Mouse (Mus musculus) forebrain, embryonic 15.5 days (tissue): Measurements from ENCODE around the gene Dnah11. TPM values are rescaled to one million over a fixed set of nuclear protein-coding genes. Genes with fewer than 3 reads are reported as not detected.

Experiments
- ATAC-seq: fragments of 200-750 bp; cut with Nextera tagmentation; replicated peaks from 2 replicates; pipeline ENCODE4 v1.8.0; 2017; ENCODE audit warnings: mild to moderate bottlenecking, moderate TSS enrichment, moderate library complexity
- H3K27ac ChIP-seq: fragments of 300-500 bp; sonication (generic); replicated peaks from 2 replicates; pipeline ENCODE4 v1.5.1; 2015; ENCODE audit warnings: mild to moderate bottlenecking, inconsistent platforms
- H3K27me3 ChIP-seq: fragments of 300-500 bp; sonication (generic); 2 replicates; pipeline ENCODE4 v1.6.1; 2015; ENCODE audit warnings: inconsistent platforms
- H3K36me3 ChIP-seq: fragments of 300-500 bp; sonication (generic); 2 replicates; pipeline ENCODE4 v1.6.1; 2015; ENCODE audit warnings: mild to moderate bottlenecking, inconsistent platforms
- H3K4me1 ChIP-seq: fragments of 300-500 bp; sonication (generic); 2 replicates; pipeline ENCODE4 v1.6.1; 2015; ENCODE audit warnings: inconsistent platforms
- H3K4me2 ChIP-seq: fragments of 300-500 bp; sonication (generic); replicated peaks from 2 replicates; pipeline ENCODE4 v1.6.1; 2015; ENCODE audit warnings: mild to moderate bottlenecking, inconsistent platforms
- H3K4me3 ChIP-seq: fragments of 300-500 bp; sonication (generic); 2 replicates; pipeline ENCODE4 v1.5.1; 2015; ENCODE audit warnings: mild to moderate bottlenecking, inconsistent platforms
- H3K9ac ChIP-seq: fragments of 300-500 bp; sonication (generic); replicated peaks from 2 replicates; pipeline ENCODE4 v1.6.1; 2015; ENCODE audit warnings: mild to moderate bottlenecking, inconsistent platforms
- H3K9me3 ChIP-seq: fragments of 300-500 bp; sonication (generic); 2 replicates; pipeline ENCODE4 v1.6.1; 2016; ENCODE audit warnings: inconsistent platforms
- WGBS: fragments of 180-500 bp; shearing (Covaris S2); methylation state at CpG from one replicate; pipeline ENCODE4 v1.1.7; 2015; ENCODE audit warnings: mixed read lengths; 5-methylcytosine and 5-hydroxymethylcytosine counted together
- polyA plus RNA-seq: library from polyadenylated mRNA; unstranded; fragments of >200 nt; fragmentation: Nextera tagmentation; extraction: Ambion mirVana; gene quantifications from 2 replicates; pipeline ENCODE4 v1.2.1, GENCODE M21; 2015

Dnah11 gene
- polyA plus RNA-seq, 1 experiment from 2014 or later, result 0.46 TPM

DNA sequence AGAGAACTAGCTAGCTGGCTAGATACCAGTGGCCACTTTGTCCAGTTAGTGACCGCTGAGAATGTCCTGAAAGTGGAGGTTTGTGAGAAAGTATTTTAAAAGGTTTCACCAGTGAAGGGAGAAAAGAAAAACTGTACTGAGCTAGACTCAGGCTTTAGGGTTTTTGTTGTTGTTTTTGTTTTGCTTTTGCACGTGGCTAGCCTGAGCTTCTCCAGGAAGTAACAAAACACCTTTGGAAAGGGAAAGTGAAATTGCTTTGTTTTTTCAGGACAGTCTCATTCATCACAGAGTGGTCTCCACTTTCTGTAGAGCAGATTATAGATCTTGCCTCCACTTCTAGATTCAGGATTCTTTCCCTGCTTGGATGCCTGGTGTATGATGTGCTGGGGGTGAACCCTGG lies 353.9 kb downstream of the Dnah11 start:
- Histone ChIP-seq H3K9me3 (no peaks in the 10 kb centered on the region), H3K4me3 (peak overlapping the region; percentile 3; the same call in 1 of the 2 replicates), H3K36me3 (no peaks in the 10 kb centered on the region), H3K9ac (no peak overlapping the region), H3K4me1 (peaks cover 4% of the 10 kb centered on the region), H3K27ac (no peak overlapping the region), H3K4me2 (peak overlapping the region; percentile 100), H3K27me3 (0 out of 2 replicates have a peak, but pooled peaks cover 6% of the 10 kb centered on the region)
- 12% methylated on average over 2 of the region's 2 CpGs for WGBS
- no peak for ATAC-seq

DNA sequence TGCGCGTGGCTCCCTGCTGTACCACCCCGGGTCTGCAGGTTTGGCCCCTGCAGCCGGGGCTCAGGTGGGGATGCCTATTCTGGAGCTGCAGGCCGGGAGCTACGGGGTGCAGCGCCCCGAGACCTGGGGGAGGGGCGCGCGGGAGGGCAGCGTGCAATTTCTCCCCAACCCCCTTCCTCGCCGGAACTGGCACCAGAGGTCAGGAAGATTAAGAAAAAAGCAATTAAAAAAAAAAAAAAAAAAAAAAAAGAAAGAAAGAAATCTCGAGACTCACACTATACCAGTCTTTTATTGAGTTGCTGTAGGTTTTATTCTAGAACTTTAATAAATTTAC lies 354.8 kb downstream of the Dnah11 start:
- H3K4me2 ChIP-seq, result peak overlapping the region; percentile 100
- 0 out of 2 replicates have a peak, but pooled peaks cover 6% of the 10 kb centered on the region for H3K27me3 ChIP-seq
- H3K36me3 ChIP-seq, result no peaks in the 10 kb centered on the region
- ATAC-seq, result no peak
- H3K4me1 ChIP-seq, result peaks cover 4% of the 10 kb centered on the region
- peak overlapping the region; percentile 72 for H3K4me3 ChIP-seq
- H3K9me3 ChIP-seq, result no peaks in the 10 kb centered on the region
- 0% methylated on average over 15 of the region's 15 CpGs for WGBS
- peak overlapping the region; percentile 80 for H3K9ac ChIP-seq
- H3K27ac ChIP-seq, result no peak overlapping the region

DNA sequence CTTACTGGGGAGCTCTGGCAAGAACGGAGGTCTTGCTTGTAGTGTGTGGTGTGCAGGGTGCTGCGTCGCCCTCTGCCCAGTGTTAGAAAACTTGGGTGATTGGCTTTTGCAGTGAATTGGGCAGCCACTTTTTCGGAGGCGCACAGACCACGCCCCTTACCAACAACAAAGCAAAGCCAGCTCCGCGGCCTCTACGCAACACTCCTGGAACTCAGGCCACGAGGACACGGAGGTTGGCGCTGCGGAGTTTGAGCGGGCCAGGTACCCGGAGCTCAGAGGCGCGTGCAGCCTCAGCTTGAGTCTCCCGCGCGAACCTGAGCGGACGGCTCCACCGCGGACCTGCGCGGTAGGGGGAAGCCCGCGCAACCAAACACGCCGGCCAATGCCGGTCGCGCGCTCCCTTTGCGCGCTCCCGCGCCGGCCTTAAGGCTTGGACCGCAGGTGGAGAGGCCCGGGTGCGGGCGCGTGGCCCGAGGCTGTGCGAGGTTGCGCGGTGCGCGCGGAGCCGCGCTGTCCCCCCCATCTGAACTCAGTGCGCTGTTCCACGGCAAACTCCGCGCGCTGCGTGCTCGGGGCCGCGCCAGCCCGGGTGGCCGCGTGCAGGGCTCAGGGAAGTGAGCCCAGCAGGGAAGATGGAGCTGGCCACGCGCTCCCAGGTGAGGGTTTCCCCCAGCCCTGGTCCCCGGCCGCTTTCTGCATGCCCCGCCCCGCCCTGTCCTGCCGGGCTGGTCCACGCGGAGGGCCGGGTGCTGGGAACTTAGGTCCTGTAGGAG lies 355.4 kb downstream of the Dnah11 start:
- Histone ChIP-seq H3K4me3 (peak overlapping the region; percentile 72), H3K4me2 (peak overlapping the region; percentile 100), H3K9me3 (no peaks in the 10 kb centered on the region), H3K36me3 (no peaks in the 10 kb centered on the region), H3K27me3 (0 out of 2 replicates have a peak, but pooled peaks cover 6% of the 10 kb centered on the region), H3K27ac (0 out of 2 replicates have a peak overlapping the region, but pooled peaks have one; percentile 34), H3K9ac (peak overlapping the region; percentile 80), H3K4me1 (peaks cover 4% of the 10 kb centered on the region)
- WGBS, result under 1% methylated on average over 73 of the region's 75 CpGs
- ATAC-seq, result peak; percentile 97

DNA sequence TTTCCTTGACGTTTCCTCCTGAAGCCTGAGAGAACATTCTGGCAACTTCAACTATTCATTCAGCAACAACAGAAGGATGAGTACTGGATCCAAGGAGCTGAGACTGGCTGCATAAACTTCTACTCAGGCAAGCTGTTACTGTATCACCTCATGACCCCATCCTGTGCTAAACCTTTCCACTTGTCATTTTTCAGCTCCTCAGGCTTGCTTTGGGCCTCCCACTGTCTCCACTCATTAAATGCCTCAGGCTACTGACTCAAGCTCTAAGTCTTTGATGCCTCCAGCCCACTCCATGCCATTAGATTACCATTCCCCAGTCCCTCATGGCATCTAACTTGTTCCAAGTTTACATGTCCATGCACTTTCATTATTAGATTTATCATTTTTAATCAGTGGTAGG lies 356.2 kb downstream of the Dnah11 start:
- ATAC-seq, result no peak
- Histone ChIP-seq H3K27ac (no peak overlapping the region), H3K9me3 (no peaks in the 10 kb centered on the region), H3K4me1 (peaks cover 4% of the 10 kb centered on the region), H3K4me2 (no peak overlapping the region), H3K27me3 (0 out of 2 replicates have a peak, but pooled peaks cover 6% of the 10 kb centered on the region), H3K4me3 (no peak overlapping the region), H3K36me3 (no peaks in the 10 kb centered on the region), H3K9ac (no peak overlapping the region; the same call in 1 of the 2 replicates)
- 82% methylated on average over 1 of the region's 1 CpGs for WGBS

DNA sequence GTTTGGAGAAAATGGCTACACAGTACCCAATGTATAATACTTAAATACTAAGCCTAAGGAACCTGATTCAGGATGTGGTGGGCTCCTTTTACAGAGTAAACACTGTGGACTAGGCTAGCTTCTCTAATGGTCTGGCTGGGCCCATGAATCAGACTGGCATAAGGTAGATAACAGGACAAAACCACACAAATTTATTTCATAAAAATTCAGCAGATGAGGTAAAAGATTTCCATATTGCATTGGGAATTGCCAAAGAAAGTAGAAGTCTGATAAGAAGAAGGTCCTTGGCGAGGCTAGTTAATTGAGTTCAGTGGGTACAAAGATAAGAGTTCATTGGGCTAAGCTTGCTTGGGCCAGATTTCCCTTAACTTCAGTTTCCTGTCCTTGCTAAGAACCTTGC lies 358.1 kb downstream of the Dnah11 start:
- no peak for ATAC-seq
- peaks cover 4% of the 10 kb centered on the region for H3K4me1 ChIP-seq
- no peaks in the 10 kb centered on the region for H3K9me3 ChIP-seq
- no peak overlapping the region for H3K4me2 ChIP-seq
- H3K4me3 ChIP-seq, result no peak overlapping the region
- no peaks in the 10 kb centered on the region for H3K36me3 ChIP-seq
- 85% methylated on average over 1 of the region's 1 CpGs for WGBS
- H3K27me3 ChIP-seq, result 0 out of 2 replicates have a peak, but pooled peaks cover 6% of the 10 kb centered on the region
- H3K9ac ChIP-seq, result no peak overlapping the region
- H3K27ac ChIP-seq, result no peak overlapping the region

DNA sequence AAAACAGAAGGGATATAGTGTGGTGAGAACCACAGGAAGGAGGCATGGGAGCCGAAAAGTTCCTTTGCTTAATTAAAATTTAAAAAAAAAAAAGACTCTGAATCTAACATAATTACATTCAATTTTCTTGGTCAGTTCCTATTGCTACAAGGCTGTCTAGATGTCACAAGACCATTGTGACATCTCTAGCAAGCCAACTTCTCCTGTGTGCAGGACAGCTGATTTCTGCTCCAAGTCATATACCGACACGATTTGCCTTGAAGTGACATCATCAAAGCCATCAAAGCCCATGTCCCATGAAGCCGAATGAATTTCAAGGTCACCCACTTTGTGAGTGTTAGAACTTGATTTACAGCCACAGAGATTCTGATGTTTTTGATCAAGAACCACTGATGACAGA lies 361.5 kb downstream of the Dnah11 start:
- H3K9me3 ChIP-seq, result no peaks in the 10 kb centered on the region
- H3K4me3 ChIP-seq, result no peak overlapping the region
- H3K4me1 ChIP-seq, result no peaks in the 10 kb centered on the region
- no peak overlapping the region for H3K27ac ChIP-seq
- H3K9ac ChIP-seq, result no peak overlapping the region
- WGBS, result 90% methylated on average over 4 of the region's 4 CpGs
- no peak overlapping the region for H3K4me2 ChIP-seq
- ATAC-seq, result no peak
- no peaks in the 10 kb centered on the region for H3K36me3 ChIP-seq
- H3K27me3 ChIP-seq, result 0 out of 2 replicates have a peak, but pooled peaks cover 2% of the 10 kb centered on the region

DNA sequence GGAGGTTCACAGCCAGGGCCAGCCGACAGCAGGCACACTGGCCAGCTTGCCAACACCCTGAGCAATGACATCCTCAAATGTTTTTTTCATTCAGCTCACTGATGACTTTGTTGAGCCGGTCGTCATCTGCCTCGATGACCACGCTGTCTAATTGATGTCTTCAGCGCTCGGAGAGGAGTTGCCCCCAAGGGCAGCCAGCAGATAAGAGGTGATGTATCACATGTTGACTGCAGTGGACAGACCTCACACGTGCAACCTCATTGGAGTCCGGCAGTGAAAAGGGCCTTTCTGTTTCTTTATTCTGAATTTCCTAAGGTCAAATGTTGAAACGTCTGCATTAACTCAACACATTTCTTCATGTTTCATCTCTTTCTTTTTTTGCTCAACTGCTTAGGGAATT lies 363.5 kb downstream of the Dnah11 start:
- 83% methylated on average over 10 of the region's 10 CpGs for WGBS
- no peak for ATAC-seq

DNA sequence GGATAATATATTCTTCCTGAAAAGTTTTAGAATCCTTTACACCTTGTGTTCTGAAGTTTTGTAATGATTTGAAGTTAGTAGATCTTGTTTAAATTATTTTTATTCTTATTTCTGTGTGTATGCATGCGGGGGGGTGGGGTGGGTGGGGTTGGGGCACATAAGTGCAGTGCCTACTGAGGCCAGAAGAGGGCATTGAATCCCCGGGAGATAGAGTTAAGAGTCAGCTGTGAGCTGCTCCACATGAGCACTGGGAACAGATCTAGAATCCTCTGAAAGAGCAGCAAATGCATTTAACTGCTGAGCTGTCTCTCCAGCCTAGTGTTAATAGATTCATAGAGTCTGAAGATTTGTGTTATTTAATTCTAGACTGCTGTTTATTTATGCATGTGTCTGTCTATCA lies 364.2 kb downstream of the Dnah11 start:
- Histone ChIP-seq H3K9me3 (no peaks in the 10 kb centered on the region), H3K27me3 (no peaks in the 10 kb centered on the region), H3K36me3 (no peaks in the 10 kb centered on the region), H3K27ac (no peak overlapping the region), H3K4me1 (no peaks in the 10 kb centered on the region), H3K4me3 (no peak overlapping the region), H3K9ac (no peak overlapping the region), H3K4me2 (no peak overlapping the region)
- WGBS, result 81% methylated on average over 2 of the region's 2 CpGs
- no peak for ATAC-seq

More for the DNA sequence above, 363.5 kb downstream of the Dnah11 start:
- Histone ChIP-seq H3K9me3 (no peaks in the 10 kb centered on the region), H3K4me1 (no peaks in the 10 kb centered on the region), H3K9ac (no peak overlapping the region), H3K27me3 (no peaks in the 10 kb centered on the region), H3K36me3 (no peaks in the 10 kb centered on the region), H3K27ac (no peak overlapping the region), H3K4me2 (no peak overlapping the region), H3K4me3 (no peak overlapping the region)

DNA sequence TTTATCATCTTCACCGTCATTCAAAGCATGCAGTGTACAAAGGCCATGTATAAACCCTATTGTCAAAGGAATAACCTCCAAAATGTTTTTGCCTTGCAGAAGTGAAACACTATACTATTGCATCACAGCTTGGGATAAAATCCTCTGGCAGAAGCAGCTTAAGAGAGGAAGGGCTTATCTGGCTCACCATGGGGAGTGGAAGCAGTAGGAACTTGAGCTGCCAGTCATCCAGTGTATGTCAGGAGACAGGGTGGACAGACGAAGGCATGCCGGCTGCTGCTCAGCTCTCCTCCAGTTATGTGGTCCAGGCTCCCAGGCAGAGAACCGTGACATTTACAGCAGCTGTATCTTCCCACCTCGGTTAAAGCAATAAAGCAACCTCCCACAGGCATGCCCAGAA lies 366.7 kb downstream of the Dnah11 start:
- H3K36me3 ChIP-seq, result no peaks in the 10 kb centered on the region
- no peak overlapping the region for H3K27ac ChIP-seq
- H3K4me3 ChIP-seq, result no peak overlapping the region
- no peaks in the 10 kb centered on the region for H3K4me1 ChIP-seq
- ATAC-seq, result no peak
- no peak overlapping the region for H3K9ac ChIP-seq
- H3K4me2 ChIP-seq, result no peak overlapping the region
- no peaks in the 10 kb centered on the region for H3K9me3 ChIP-seq
- WGBS, result 72% methylated on average over 5 of the region's 5 CpGs
- H3K27me3 ChIP-seq, result no peaks in the 10 kb centered on the region

DNA sequence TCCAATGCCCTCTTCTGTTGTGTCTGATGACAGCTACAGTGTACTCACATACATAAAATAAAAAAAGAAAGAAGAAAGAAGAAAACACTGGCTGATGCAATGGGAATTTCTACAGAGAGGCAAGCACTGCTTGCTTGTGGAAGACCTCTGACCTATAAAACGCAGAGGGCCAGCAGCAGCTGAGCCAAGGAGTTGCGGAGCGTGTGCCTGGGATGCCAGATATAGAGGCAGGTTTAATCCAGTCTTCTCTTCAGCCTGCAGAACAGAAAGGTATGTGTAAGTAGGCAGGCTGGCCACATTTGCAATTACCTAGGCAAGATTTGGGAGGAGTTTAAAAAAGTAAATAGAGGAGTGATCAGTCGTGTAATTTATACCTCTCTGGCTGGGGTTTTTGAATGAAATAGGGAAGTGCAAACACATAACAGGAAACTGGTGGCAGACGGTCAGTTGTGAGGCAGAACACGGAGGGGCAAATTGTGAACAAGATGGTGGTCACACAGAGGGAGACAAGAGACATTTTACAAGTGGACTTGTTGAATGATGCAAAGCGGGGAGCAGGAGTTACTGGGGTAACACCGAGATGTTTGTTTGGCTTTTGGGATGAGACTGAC lies 367.4 kb downstream of the Dnah11 start:
- no peak overlapping the region for H3K4me2 ChIP-seq
- H3K9ac ChIP-seq, result no peak overlapping the region
- no peaks in the 10 kb centered on the region for H3K27me3 ChIP-seq
- H3K9me3 ChIP-seq, result no peaks in the 10 kb centered on the region
- ATAC-seq, result no peak
- H3K27ac ChIP-seq, result no peak overlapping the region
- H3K4me1 ChIP-seq, result no peaks in the 10 kb centered on the region
- no peak overlapping the region for H3K4me3 ChIP-seq
- no peaks in the 10 kb centered on the region for H3K36me3 ChIP-seq
- WGBS, result 84% methylated on average over 8 of the region's 8 CpGs

DNA sequence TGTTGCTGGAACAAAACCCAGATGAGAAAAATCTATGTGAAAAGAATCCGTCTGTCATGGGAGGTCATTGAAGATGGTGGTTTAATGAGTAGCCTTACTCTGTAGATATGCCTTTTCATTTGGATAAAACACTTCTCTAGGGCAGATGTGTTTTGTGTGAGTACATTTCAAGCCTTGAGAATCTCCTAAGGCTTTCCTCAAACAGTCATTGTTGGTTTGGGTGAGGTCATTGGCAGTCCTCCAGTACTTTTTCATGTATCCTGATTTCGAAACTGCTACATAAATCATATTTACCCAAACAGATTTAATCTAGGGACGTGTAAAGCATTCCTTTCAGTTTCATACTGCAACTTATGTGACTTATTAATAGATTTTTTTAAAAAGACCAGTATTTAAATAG lies 370.5 kb downstream of the Dnah11 start:
- H3K4me1 ChIP-seq, result no peaks in the 10 kb centered on the region
- no peaks in the 10 kb centered on the region for H3K27me3 ChIP-seq
- H3K27ac ChIP-seq, result no peak overlapping the region
- H3K9ac ChIP-seq, result no peak overlapping the region
- no peaks in the 10 kb centered on the region for H3K36me3 ChIP-seq
- 89% methylated on average over 3 of the region's 3 CpGs for WGBS
- no peak overlapping the region for H3K4me3 ChIP-seq
- H3K4me2 ChIP-seq, result no peak overlapping the region
- ATAC-seq, result no peak
- H3K9me3 ChIP-seq, result no peaks in the 10 kb centered on the region
